Mouse (Mus musculus) forebrain, embryonic 16.5 days (tissue): ENCODE measurements around the gene Jak1. TPM values are rescaled to one million over a fixed set of nuclear protein-coding genes. Genes with fewer than 3 reads are reported as not detected.

Source experiments
- ATAC-seq: fragments of 200-750 bp; cut with Nextera tagmentation; 2 replicates; pipeline ENCODE4 v1.8.0; 2017; ENCODE audit warnings: mild to moderate bottlenecking, moderate library complexity
- H3K27ac ChIP-seq: fragments of 300-500 bp; sonication (generic); 2 replicates; pipeline ENCODE4 v1.5.1; 2014; ENCODE audit warnings: low read length, control low read depth
- H3K27me3 ChIP-seq: fragments of 300-500 bp; sonication (generic); replicated peaks from 2 replicates; pipeline ENCODE4 v1.6.1; 2014; ENCODE audit warnings: low read length; ENCODE audit not compliant: control insufficient read depth, insufficient read depth
- H3K36me3 ChIP-seq: fragments of 300-500 bp; sonication (generic); 2 replicates; pipeline ENCODE4 v1.6.1; 2014; ENCODE audit not compliant: control insufficient read depth, insufficient read depth
- H3K4me1 ChIP-seq: fragments of 300-500 bp; sonication (generic); replicated peaks from 2 replicates; pipeline ENCODE4 v1.6.1; 2014; ENCODE audit warnings: low read length; ENCODE audit not compliant: control insufficient read depth, insufficient read depth
- H3K4me2 ChIP-seq: fragments of 300-500 bp; sonication (generic); 2 replicates; pipeline ENCODE4 v1.6.1; 2014; ENCODE audit warnings: mild to moderate bottlenecking, low read length, control low read depth
- H3K4me3 ChIP-seq: fragments of 300-500 bp; sonication (generic); replicated peaks from 2 replicates; pipeline ENCODE4 v1.5.1; 2014; ENCODE audit warnings: mild to moderate bottlenecking, low read length, control low read depth
- H3K9ac ChIP-seq: fragments of 300-500 bp; sonication (generic); replicated peaks from 2 replicates; pipeline ENCODE4 v1.6.1; 2014; ENCODE audit warnings: low read depth, low read length, control low read depth
- H3K9me3 ChIP-seq: fragments of 300-500 bp; sonication (generic); 2 replicates; pipeline ENCODE4 v1.6.1; 2016; ENCODE audit warnings: low read length; ENCODE audit not compliant: control insufficient read depth
- WGBS: fragments of 180-500 bp; shearing (Covaris S2); extraction: QIAGEN DNeasy Blood & Tissue Kit; methylation state at CpG from one replicate; pipeline ENCODE4 v1.1.7; 2014; 5-methylcytosine and 5-hydroxymethylcytosine counted together
- polyA plus RNA-seq: library from polyadenylated mRNA; unstranded; fragments of >200 nt; fragmentation: Nextera tagmentation; extraction: Ambion mirVana; gene quantifications from 2 replicates; pipeline ENCODE4 v1.2.1, GENCODE M21; 2015

The Jak1 gene
- polyA plus RNA-seq, 1 experiment from 2014 or later, result 61.5 TPM

DNA sequence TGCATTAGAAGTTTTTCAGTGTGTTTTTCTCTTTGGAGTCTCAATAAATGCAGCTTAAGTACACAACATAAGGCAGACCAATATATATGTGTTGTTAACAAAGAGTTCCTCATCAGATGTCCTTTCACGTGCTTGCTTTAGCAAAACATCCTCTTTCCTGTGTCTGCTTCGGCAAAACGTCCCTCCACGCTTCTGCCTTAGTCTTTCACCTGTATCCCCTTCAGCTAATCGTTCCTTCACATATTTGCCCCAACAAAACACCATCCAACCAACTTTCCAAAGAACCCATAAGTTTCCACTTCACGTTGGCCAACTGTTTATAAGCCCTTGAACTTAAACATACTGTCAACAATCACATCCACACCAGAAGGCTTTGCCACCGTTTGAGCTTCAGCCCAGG, 31.8 kb upstream of the Jak1 start:
- H3K4me2 ChIP-seq, result no peak overlapping the region
- WGBS, result 68% methylated on average over 7 of the region's 7 CpGs
- no peaks in the 10 kb centered on the region for H3K36me3 ChIP-seq
- no peak overlapping the region for H3K27ac ChIP-seq
- ATAC-seq, result no peak
- H3K27me3 ChIP-seq, result peaks cover 16% of the 10 kb centered on the region
- no peaks in the 10 kb centered on the region for H3K9me3 ChIP-seq
- H3K4me1 ChIP-seq, result peaks cover 16% of the 10 kb centered on the region
- no peak overlapping the region for H3K4me3 ChIP-seq
- H3K9ac ChIP-seq, result no peak overlapping the region

GRCm38 (mm10) chr4:101295788-101296187, 30.7 kb upstream of the Jak1 start:
- no peaks in the 10 kb centered on the region for H3K9me3 ChIP-seq
- no peak overlapping the region for H3K27ac ChIP-seq
- H3K27me3 ChIP-seq, result peaks cover 22% of the 10 kb centered on the region
- 92% methylated on average over 3 of the region's 3 CpGs for WGBS
- H3K4me1 ChIP-seq, result peaks cover 17% of the 10 kb centered on the region
- H3K4me2 ChIP-seq, result no peak overlapping the region
- H3K9ac ChIP-seq, result no peak overlapping the region
- no peak for ATAC-seq
- no peak overlapping the region for H3K4me3 ChIP-seq
- H3K36me3 ChIP-seq, result no peaks in the 10 kb centered on the region

DNA sequence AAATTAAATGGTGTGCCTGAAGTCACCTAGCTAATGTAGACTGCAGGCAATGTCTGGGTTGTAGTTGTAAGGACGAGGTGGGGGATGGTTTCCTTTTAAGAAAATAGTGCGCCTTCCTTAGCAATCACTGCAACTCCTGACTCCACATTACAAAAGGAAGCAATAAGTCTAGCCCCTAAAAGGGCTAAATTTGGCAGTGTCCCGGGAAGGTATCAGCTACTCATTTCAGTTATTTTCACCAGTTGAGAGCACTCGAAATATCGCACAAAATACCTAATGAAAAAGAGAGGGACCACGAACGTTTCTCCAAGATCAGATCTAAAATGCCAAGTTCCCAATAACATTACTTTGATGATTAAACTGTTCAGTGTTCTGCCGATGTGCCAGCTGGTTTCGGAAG, 28.6 kb upstream of the Jak1 start:
- Histone ChIP-seq H3K4me1 (peaks cover 19% of the 10 kb centered on the region), H3K4me2 (no peak overlapping the region), H3K36me3 (no peaks in the 10 kb centered on the region), H3K9ac (no peak overlapping the region), H3K27ac (no peak overlapping the region), H3K4me3 (no peak overlapping the region), H3K27me3 (peaks cover 28% of the 10 kb centered on the region), H3K9me3 (no peaks in the 10 kb centered on the region)
- 60% methylated on average over 9 of the region's 9 CpGs for WGBS
- no peak for ATAC-seq

DNA sequence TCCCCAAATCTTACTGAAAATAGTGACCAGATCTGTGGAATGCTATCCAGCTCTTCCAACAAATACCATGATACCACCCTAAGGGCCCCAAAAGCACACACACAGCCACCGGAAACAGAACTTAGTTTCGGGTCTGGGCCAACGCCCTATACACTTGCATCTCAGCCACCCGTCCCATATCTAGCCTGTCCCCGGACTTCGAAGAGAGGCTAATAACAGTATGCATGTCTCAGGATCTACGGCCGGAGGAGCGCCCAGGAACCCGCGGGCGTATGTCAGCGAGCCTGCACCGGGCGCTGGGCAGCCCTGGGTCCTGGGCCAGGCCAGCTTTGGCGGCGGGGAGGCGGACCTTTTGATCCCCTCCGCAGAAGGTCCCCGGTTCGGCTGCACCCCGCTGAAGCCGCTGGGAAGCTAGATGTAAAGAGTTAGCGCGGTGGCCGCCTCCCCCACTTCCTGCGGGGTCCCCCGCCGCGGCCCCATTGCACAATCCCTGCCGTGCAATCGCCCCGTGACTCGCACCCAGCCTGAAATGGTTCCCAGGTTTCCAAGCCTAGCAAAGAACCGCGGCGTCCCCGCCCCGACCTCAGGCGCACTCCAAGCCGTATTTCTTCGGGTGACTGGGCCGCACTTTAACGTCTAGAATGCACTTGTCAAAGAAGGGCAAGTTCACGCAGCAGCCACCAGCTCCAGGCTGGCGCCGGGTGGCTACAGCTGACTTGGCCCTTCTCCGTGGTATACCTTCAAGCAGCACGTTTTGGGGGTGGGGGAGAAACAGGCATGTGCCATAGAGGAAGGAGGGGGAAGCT, 27.9 kb upstream of the Jak1 start:
- H3K27ac ChIP-seq, result no peak overlapping the region
- H3K9ac ChIP-seq, result peak overlapping the region; percentile 46
- WGBS, result under 1% methylated on average over 49 of the region's 49 CpGs
- H3K4me1 ChIP-seq, result peaks cover 19% of the 10 kb centered on the region
- peak overlapping the region; percentile 89 for H3K4me2 ChIP-seq
- no peaks in the 10 kb centered on the region for H3K36me3 ChIP-seq
- peaks cover 28% of the 10 kb centered on the region for H3K27me3 ChIP-seq
- ATAC-seq, result peak; percentile 45
- H3K4me3 ChIP-seq, result peak overlapping the region; percentile 46
- H3K9me3 ChIP-seq, result no peaks in the 10 kb centered on the region

DNA sequence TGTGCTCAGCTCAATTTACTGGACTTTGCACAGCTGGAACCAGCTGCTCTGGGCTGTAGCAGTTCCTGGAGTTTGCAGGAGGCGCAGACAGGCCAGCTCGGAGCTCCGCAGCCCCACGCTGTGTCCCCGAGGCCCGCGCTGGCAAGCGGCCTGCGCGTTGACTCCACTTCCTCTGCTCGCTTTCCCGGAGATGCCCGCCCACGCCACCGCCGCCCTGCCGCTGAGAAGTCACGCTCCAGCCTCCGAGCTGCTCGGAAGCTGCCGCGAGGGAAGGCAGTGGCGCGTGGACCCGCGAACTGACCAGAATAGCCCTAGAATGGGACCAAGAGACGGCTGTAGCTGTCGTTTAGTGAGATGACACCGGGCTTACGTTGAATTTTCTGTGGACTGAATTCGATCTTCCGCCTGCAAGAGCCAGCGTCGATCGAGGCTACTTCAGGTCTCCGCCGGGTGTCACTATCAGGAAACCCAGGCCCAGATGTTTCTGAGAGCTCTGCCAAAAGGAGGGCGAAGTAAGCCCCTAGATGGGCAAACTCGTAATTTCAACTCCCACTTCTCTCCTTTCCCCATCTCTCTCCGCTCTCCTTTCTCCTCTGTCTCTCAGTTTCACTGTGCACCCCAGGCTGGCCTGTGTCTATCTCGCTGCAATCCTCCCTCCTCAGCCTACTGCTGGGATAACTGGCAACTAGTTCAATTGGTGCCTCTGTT, 27.1 kb upstream of the Jak1 start:
- Histone ChIP-seq H3K4me2 (peak overlapping the region; percentile 89), H3K27me3 (peaks cover 30% of the 10 kb centered on the region), H3K9me3 (no peaks in the 10 kb centered on the region), H3K9ac (peak overlapping the region; percentile 48), H3K36me3 (no peaks in the 10 kb centered on the region), H3K4me1 (peaks cover 19% of the 10 kb centered on the region), H3K4me3 (peak overlapping the region; percentile 46), H3K27ac (no peak overlapping the region)
- WGBS, result 1% methylated on average over 41 of the region's 41 CpGs
- ATAC-seq, result peak; percentile 62

- Histone ChIP-seq H3K4me3 (no peak overlapping the region), H3K9ac (no peak overlapping the region), H3K4me2 (no peak overlapping the region), H3K27me3 (peaks cover 18% of the 10 kb centered on the region), H3K27ac (no peak overlapping the region), H3K9me3 (no peaks in the 10 kb centered on the region), H3K4me1 (peaks cover 17% of the 10 kb centered on the region), H3K36me3 (no peaks in the 10 kb centered on the region)
- peak; percentile 49 for ATAC-seq
- WGBS, result 24% methylated on average over 11 of the region's 11 CpGs
Measured at GRCm38 (mm10) chr4:101288292-101288691, 23.2 kb upstream of the Jak1 start.

DNA sequence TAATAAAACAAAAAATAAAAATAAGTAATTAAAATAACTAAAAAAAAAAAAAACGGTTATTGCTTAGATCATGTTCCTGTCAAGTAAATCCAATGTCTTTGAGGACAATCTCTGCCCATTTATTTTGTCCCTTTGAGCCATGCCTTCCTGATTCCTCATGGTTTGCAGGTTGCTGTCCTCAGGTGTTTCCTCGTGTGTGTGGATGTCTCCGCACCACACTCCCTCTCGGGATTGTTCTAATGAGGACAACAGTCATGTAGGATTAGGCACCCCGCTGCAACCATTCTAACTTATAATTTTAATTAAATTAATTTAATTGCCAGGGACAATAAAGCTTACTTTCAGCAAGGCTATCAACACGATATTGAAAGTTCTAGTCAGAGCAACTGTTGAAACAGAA, 21.5 kb upstream of the Jak1 start:
- H3K27me3 ChIP-seq, result peaks cover 15% of the 10 kb centered on the region
- 75% methylated on average over 6 of the region's 6 CpGs for WGBS
- H3K9me3 ChIP-seq, result no peaks in the 10 kb centered on the region
- no peaks in the 10 kb centered on the region for H3K36me3 ChIP-seq
- 0 out of 2 replicates have a peak, but pooled peaks cover 2% of the 10 kb centered on the region for H3K4me1 ChIP-seq
- no peak overlapping the region for H3K4me2 ChIP-seq
- no peak for ATAC-seq
- no peak overlapping the region for H3K9ac ChIP-seq
- no peak overlapping the region for H3K27ac ChIP-seq
- H3K4me3 ChIP-seq, result no peak overlapping the region

GRCm38 (mm10) chr4:101285906-101286432, 20.9 kb upstream of the Jak1 start:
- Histone ChIP-seq H3K27me3 (peaks cover 10% of the 10 kb centered on the region), H3K4me3 (no peak overlapping the region), H3K4me1 (0 out of 2 replicates have a peak, but pooled peaks cover 2% of the 10 kb centered on the region), H3K27ac (no peak overlapping the region), H3K36me3 (no peaks in the 10 kb centered on the region), H3K9me3 (no peaks in the 10 kb centered on the region), H3K4me2 (no peak overlapping the region), H3K9ac (no peak overlapping the region)
- 81% methylated on average over 2 of the region's 2 CpGs for WGBS
- no peak for ATAC-seq

GRCm38 (mm10) chr4:101283938-101284337, 18.9 kb upstream of the Jak1 start:
- no peak overlapping the region for H3K27ac ChIP-seq
- H3K4me1 ChIP-seq, result 0 out of 2 replicates have a peak, but pooled peaks cover 2% of the 10 kb centered on the region
- no peak overlapping the region for H3K4me2 ChIP-seq
- no peaks in the 10 kb centered on the region for H3K9me3 ChIP-seq
- H3K9ac ChIP-seq, result no peak overlapping the region
- ATAC-seq, result no peak
- 78% methylated on average over 4 of the region's 4 CpGs for WGBS
- H3K36me3 ChIP-seq, result no peaks in the 10 kb centered on the region
- 0 out of 2 replicates have a peak, but pooled peaks cover 2% of the 10 kb centered on the region for H3K27me3 ChIP-seq
- no peak overlapping the region for H3K4me3 ChIP-seq
